Mouse (Mus musculus): ENCODE data around the gene Rab7b. TPM values are rescaled to one million over a fixed set of nuclear protein-coding genes. Genes with fewer than 3 reads are reported as not detected.

Rab7b gene
- polyA plus RNA-seq, 1 experiment = 10.5 TPM

DNA sequence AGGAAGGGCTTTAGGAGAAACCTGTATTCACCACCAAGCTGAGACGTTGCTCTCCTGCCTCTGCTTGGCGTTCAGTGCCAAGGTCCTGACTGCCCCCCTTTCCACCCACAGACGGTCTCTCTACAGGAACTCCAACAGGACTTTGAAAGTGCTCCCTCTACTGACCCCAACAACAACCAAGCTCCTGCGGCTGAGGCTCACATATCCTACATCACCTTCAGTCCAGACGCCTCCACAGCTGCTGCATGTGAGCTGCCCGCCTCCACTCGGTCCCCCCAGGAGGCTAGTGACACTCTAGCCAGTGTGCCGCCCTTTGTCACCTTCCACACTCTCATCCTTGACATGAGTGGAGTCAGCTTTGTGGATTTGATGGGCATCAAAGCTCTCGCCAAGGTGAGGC lies 75.2 kb downstream of the Rab7b start:
- peaks cover 2% of the 10 kb centered on the region; the same call in 1 of the 2 replicates for H3K4me1 ChIP-seq (ENCODE audit: control insufficient read depth, insufficient read depth, insufficient read length, low read length)
- no peak overlapping the region for H3K4me3 ChIP-seq (ENCODE audit: insufficient read depth, low read depth, low read length)
- H3K27ac ChIP-seq (replicated peaks; ENCODE audit: low read depth, low read length) = no peak overlapping the region

GRCm38 (mm10) chr1:131764581-131765338 lies 76.3 kb downstream of the Rab7b start:
- Histone ChIP-seq H3K4me1 (ENCODE audit: control insufficient read depth, insufficient read depth, insufficient read length, low read length) (peaks cover 2% of the 10 kb centered on the region; the same call in 1 of the 2 replicates), H3K4me3 (ENCODE audit: insufficient read depth, low read depth, low read length) (no peak overlapping the region)

More at GRCm38 (mm10) chr1:131764581-131765338, 76.3 kb downstream of the Rab7b start:
- no peak overlapping the region for H3K27ac ChIP-seq (replicated peaks; ENCODE audit: low read depth, low read length)

Other genes with a start within 250 kb of the Rab7b start
- gene Srgap2, start 161.3 kb upstream of the Rab7b start, polyA plus RNA-seq (2012; ENCODE audit: insufficient read depth, insufficient read length, missing spikeins) = 7.8 and 10.4 TPM in 2 replicates
- 0.79 and 1.7 TPM in 2 replicates for gene Fam72a, start 160.8 kb upstream of the Rab7b start, polyA plus RNA-seq (2012; ENCODE audit: insufficient read depth, insufficient read length, missing spikeins)
- not detected in 2 replicates for gene Avpr1b, start 89.5 kb upstream of the Rab7b start, polyA plus RNA-seq (2012; ENCODE audit: insufficient read depth, insufficient read length, missing spikeins)
- not detected in 2 replicates for gene Ctse, start 50.4 kb upstream of the Rab7b start, polyA plus RNA-seq (2012; ENCODE audit: insufficient read depth, insufficient read length, missing spikeins)
- gene Slc26a9, start 55.3 kb downstream of the Rab7b start, polyA plus RNA-seq (2012; ENCODE audit: insufficient read depth, insufficient read length, missing spikeins) = not detected in 2 replicates
- gene Pm20d1, start 108.7 kb downstream of the Rab7b start, polyA plus RNA-seq (2012; ENCODE audit: insufficient read depth, insufficient read length, missing spikeins) = 17.1 and 26.4 TPM in 2 replicates
- 13.7 and 15.9 TPM in 2 replicates for gene Slc41a1, start 138.8 kb downstream of the Rab7b start, polyA plus RNA-seq (2012; ENCODE audit: insufficient read depth, insufficient read length, missing spikeins)
- gene Rab29, start 178.5 kb downstream of the Rab7b start, polyA plus RNA-seq (2012; ENCODE audit: insufficient read depth, insufficient read length, missing spikeins) = 13.6 and 13.7 TPM in 2 replicates
- 34.1 and 44.2 TPM in 2 replicates for gene Nucks1, start 221.8 kb downstream of the Rab7b start, polyA plus RNA-seq (2012; ENCODE audit: insufficient read depth, insufficient read length, missing spikeins)

Data from brown adipose tissue, adult 24 weeks (tissue).